Mouse (Mus musculus): ENCODE measurements around the gene Umps. TPM values are rescaled to one million over a fixed set of nuclear protein-coding genes. Genes with fewer than 3 reads are reported as not detected.

The Umps gene
- 49.4 TPM for polyA plus RNA-seq (2014; fragmentation: Illumina TruSeq; extraction: RNeasy Lipid Tissue Mini Kit (QIAGEN cat#74804); ENCODE audit: low read depth, low replicate concordance)

DNA sequence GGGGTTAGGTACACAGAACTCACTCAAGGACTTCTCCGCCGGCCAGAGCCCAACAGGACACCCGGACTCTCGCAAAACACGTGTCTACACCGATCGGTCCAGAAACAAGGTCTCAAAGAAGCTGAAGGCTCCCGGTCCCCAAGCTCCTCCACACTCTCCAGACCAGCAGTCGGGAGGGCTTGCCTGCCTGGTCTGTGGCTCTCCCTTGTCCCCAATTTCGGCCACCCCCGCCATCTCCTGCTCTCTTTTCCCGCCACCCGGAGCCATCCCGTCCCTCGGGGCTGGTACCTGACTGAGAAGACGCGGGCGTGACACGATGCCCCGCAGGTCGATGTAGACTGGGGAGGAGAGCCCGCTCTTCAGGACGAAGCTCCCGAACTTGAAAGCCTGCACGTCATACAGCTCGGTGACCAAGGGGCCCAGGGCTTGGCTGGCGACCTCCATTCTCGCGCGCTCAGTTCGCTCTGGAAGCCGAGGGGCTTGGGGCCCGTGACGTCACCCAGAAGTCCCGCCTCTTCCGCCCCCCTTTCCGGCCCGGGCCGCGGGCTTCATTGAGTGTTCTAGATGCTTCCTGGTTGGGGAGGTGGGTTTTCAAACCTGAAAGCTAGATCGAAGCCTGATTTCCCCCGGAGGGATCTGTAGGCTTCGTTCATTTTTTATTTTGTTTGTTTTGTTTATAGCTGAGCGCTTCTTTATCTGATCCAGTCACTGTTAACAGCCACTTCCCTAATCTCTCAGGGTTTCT lies at the start of gene Umps:
Gene Umps, minus strand, starts transcription at position 501 of the 745 bp plus-strand sequence.

Other genes with a start within 250 kb of the Umps start
- 0.17 TPM for gene Muc13, start 173.0 kb downstream of the Umps start, polyA plus RNA-seq (2014; fragmentation: Illumina TruSeq; extraction: RNeasy Lipid Tissue Mini Kit (QIAGEN cat#74804); ENCODE audit: low read depth, low replicate concordance)
- 308 TPM for gene Itgb5, start 137.4 kb downstream of the Umps start, polyA plus RNA-seq (2014; fragmentation: Illumina TruSeq; extraction: RNeasy Lipid Tissue Mini Kit (QIAGEN cat#74804); ENCODE audit: low read depth, low replicate concordance)